Comparison of ENCODE assay signal across 8 mouse cellular contexts in the genomic region with DNA sequence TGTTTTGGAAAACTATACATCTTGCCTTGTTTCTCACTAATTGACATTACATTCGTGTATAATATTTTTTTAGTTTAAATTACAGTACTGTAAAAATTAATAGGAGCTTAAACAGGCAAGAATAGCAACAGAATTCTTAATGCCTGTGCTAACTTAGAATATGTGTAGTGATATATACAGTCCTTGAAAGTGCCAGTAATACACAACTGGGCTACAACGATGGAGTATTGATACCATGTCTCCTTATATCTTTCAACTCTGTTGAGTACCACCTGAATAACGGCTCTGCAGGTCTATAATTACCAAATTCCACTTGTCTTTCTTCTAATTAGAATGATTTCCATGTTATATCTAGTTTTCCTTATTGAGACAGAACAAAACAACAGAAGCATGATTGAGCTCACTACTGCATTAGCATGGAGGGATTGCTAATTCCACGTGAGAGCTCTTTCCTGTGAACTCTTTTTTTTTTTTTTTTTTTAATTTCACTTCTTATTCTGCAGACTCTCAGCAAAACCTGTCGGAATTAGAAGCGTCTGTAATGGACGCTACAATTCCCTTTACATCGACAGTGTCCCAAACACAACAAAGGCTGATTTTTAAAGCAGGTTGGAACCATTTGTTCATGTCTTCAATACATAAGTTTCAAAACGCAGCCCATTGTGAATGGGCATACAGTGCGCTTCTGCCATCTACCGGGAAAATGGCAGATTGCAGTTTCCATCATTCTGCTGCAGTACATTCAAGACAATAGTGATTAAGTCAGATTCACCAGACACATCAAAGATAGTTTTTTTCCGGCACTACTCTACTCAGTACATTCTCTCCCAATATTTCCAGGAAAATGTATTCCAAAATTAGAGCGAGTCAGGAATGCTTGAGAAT.
DNase-seq lines count a peak whose midpoint lies in the region; ATAC-seq and TF ChIP-seq lines count a peak whose summit lies in the region.

No protein-coding gene starts in this region.

- 24% methylated on average over 13 of the region's 13 CpGs for WGBS in intestine, postnatal 0 days
- 25% methylated on average over 13 of the region's 13 CpGs for WGBS in midbrain, embryonic 11.5 days
- WGBS in stomach, embryonic 16.5 days: 21% methylated on average over 13 of the region's 13 CpGs

- DNase-seq in ovary, postnatal 10 days (ENCODE audit: low spot score): peak; percentile 15
- no peak for DNase-seq in ovary, adult 18-20 months (ENCODE audit: low spot score)
- DNase-seq in cerebellum, postnatal 14 days: peak; percentile 82 to 85
- DNase-seq in frontal cortex, postnatal 36 days (ENCODE audit: low spot score in 2 of 2): peak; percentile 81 to 94
- peak; percentile 83 to 92 for DNase-seq in left cerebral cortex, postnatal 14 days (ENCODE audit: low spot score in 2 of 2)
- DNase-seq in midbrain, embryonic 11.5 days (ENCODE audit: low spot score, missing footprints): peak; percentile 98

- no peaks in the 10 kb centered on the region for H3K9me3 ChIP-seq in intestine, postnatal 0 days (ENCODE audit: control insufficient read depth)
- H3K9me3 ChIP-seq in midbrain, embryonic 11.5 days (ENCODE audit: control insufficient read depth, low read length): no peaks in the 10 kb centered on the region
- H3K9me3 ChIP-seq in stomach, embryonic 16.5 days (replicated peaks; ENCODE audit: control insufficient read depth, low read length): no peaks in the 10 kb centered on the region

- no peaks in the 10 kb centered on the region for H3K27me3 ChIP-seq in intestine, postnatal 0 days (replicated peaks; ENCODE audit: control insufficient read depth, insufficient read depth, low read length)
- no peaks in the 10 kb centered on the region for H3K27me3 ChIP-seq in midbrain, embryonic 11.5 days (ENCODE audit: control insufficient read depth, insufficient read depth, low read length)
- no peaks in the 10 kb centered on the region for H3K27me3 ChIP-seq in stomach, embryonic 16.5 days (ENCODE audit: control insufficient read depth, insufficient read depth, low read length)

- peak; percentile 94 for TF ChIP-seq CTCF in intestine, postnatal 0 days (IDR thresholded peaks at IDR 0.05; ENCODE audit: low read depth)

- no peak for ATAC-seq in intestine, postnatal 0 days
- peak; percentile 80 for ATAC-seq in midbrain, embryonic 11.5 days (ENCODE audit: low FRiP score)
- no peak for ATAC-seq in stomach, embryonic 16.5 days (ENCODE audit: insufficient read depth, low FRiP score)

- H3K36me3 ChIP-seq in intestine, postnatal 0 days (ENCODE audit: control insufficient read depth, insufficient read depth): no peaks in the 10 kb centered on the region
- no peaks in the 10 kb centered on the region for H3K36me3 ChIP-seq in midbrain, embryonic 11.5 days (ENCODE audit: control insufficient read depth, insufficient read depth, low read length)
- H3K36me3 ChIP-seq in stomach, embryonic 16.5 days (ENCODE audit: control insufficient read depth, insufficient read depth, low read length): no peaks in the 10 kb centered on the region

- H3K4me3 ChIP-seq in intestine, postnatal 0 days (ENCODE audit: low read depth, low read length): no peak overlapping the region
- H3K4me3 ChIP-seq in midbrain, embryonic 11.5 days (ENCODE audit: low read depth, low read length): no peak overlapping the region
- peak overlapping the region; percentile 23; the same call in 1 of the 2 replicates for H3K4me3 ChIP-seq in stomach, embryonic 16.5 days (replicated peaks; ENCODE audit: low read length)

- no peaks in the 10 kb centered on the region for H3K4me1 ChIP-seq in intestine, postnatal 0 days (replicated peaks; ENCODE audit: control insufficient read depth, insufficient read depth, low read length)
- no peaks in the 10 kb centered on the region for H3K4me1 ChIP-seq in midbrain, embryonic 11.5 days (ENCODE audit: control insufficient read depth, insufficient read depth, low read length)
- no peaks in the 10 kb centered on the region for H3K4me1 ChIP-seq in stomach, embryonic 16.5 days (ENCODE audit: control insufficient read depth, insufficient read depth, low read length)

- no peak overlapping the region for H3K9ac ChIP-seq in intestine, postnatal 0 days (ENCODE audit: low read depth, low read length)
- no peak overlapping the region for H3K9ac ChIP-seq in midbrain, embryonic 11.5 days (ENCODE audit: low read length)
- H3K9ac ChIP-seq in stomach, embryonic 16.5 days (ENCODE audit: low read length): no peak overlapping the region

- no peak overlapping the region for H3K27ac ChIP-seq in intestine, postnatal 0 days (ENCODE audit: low read depth, low read length)
- no peak overlapping the region for H3K27ac ChIP-seq in midbrain, embryonic 11.5 days (ENCODE audit: low read depth, low read length)
- no peak overlapping the region for H3K27ac ChIP-seq in stomach, embryonic 16.5 days (ENCODE audit: low read length)

- no peak overlapping the region; the same call in 1 of the 2 replicates for H3K4me2 ChIP-seq in intestine, postnatal 0 days (replicated peaks; ENCODE audit: low read depth)
- H3K4me2 ChIP-seq in midbrain, embryonic 11.5 days: peak overlapping the region; percentile 8; the same call in 1 of the 2 replicates
- H3K4me2 ChIP-seq in stomach, embryonic 16.5 days (ENCODE audit: low read depth, low read length): peak overlapping the region; percentile 51

- intact Hi-C loops in left cerebral cortex, postnatal 14 days (cut with DNase I): no loop called here
